Mouse (Mus musculus) T-cell, adult 66 days (primary cell): ENCODE measurements around the gene Nfx1. TPM values are rescaled to one million over a fixed set of nuclear protein-coding genes. Genes with fewer than 3 reads are reported as not detected.

Experiments used
- total RNA-seq, 2 experiments: library from RNA; stranded (reverse); gene quantifications; 3 replicates in 1 of 2; 4 replicates in 1 of 2; pipeline ENCODE4 v1.2.4; 2023

The Nfx1 gene
- total RNA-seq: 10 to 100 TPM; 93.8 to 94.6 TPM

DNA sequence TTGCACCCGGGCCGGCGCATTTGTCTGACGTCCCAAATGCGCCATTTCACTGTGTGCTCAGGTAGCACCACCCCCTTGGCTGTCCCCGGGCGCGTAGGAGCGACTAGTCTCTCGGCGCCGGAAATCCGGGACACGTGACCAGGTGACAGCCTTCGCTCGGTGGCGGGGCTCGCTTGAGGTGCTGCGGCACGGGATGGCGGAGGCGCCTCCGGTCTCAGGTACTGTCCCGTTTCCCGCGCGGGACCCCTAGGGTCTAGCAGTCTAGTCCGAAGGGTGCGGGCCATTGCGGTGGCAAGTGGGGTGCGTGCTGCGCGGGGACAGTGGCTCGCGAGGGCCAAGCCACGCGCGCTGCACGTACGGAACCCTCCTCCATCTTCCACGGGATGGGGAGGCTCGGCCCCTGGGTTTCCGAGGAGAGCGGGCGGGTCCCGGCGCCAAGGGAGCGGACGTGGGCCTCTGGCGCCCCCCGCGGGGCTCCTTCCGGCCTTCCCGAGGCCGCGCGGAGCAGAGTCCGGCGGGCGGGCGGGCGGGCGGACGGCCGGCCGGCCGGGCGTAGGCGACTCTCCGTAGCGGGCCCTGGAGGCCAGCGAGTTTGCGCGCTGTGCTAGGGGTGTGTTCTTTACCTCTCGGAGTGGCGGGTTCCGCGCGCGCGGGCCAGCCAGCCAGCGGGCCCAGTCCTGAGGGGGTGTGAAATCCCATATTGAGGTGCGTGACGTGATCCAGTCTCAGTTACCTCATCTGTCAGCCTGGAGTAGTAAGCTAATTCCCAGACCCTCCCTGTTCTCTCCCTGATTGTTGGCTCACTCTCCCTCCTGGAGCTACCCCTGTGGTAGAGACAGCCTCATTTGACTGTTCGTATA, at the start of gene Nfx1:
TSS of gene Nfx1 (plus strand) at position 65 of the 860 bp plus-strand sequence.

DNA sequence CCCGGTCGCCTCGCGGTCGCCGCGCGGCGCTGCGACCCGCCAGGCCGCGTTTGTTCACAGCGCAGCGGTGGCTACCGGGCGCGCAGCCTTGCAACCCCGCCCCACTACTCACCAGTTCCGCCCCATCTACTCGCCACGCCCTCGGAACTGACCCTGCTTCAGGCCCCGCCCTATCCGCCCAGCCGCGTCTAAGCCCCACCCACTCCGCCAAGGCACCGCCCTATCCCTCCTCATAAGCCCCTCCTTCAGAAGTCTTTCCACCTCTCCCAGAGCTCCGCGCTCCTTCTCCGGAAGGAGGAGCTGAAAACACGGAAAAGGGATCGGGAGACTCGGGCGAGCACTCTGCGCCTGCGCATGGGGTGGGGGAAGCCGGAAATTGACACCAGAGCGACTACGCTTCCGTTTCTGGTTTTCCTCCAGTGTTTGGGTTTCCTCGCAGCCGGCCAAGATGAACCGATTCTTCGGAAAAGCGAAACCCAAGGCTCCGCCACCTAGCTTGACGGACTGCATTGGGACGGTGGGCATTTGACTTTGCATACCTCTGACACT, 22.5 kb upstream of the Nfx1 start, which contains the start of the genes Bag1 and Chmp5:
TSS of gene Bag1 (minus strand) at position 135 of the 549 bp plus-strand sequence.
TSS of gene Chmp5 (plus strand) at position 248 of the 549 bp plus-strand sequence.

DNA sequence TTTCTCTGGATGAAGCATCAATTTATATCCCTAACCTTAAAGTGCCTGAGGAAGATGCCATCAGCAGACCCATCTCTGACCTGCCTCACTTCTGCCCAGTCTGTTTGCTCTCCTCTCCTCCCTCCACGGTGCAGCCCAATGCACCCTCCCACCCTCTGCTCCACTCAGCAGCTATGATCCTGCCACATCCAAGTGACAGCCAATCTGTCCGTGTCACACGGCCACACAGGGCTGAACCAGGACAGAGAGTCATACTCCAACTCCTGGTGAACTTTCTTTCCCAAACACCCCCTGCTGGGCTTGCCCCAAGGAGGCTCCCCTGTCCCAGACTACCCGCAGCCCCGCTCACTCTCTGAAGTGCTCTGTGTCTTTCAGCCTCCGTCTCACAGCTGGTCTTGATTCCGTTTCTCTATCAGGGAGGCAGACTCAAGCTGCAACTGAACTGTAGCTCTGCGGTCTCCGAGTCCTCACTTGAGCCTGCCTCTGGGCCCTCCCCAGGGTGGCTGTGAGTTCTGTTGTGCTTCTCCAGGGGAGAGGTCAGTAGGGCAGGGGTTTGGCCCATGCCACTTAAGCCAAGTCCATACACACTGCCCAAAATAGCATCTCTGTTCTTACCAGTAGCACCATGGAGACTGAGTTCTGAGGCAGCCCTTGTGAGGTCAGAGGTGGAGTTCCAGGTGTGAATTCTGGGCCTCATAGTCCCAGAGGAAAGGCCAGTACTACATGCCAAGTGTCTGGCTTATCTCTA, 77.0 kb downstream of the Nfx1 start, which contains the start of gene Aqp7:
TSS of gene Aqp7 (minus strand) at position 616 of the 748 bp plus-strand sequence.

Other genes starting within 250 kb of the Nfx1 start
- gene Dnaja1, start 248.8 kb upstream of the Nfx1 start, total RNA-seq: 100 to 1,000 TPM; 410 to 472 TPM
- 10 to 100 TPM; 67.6 to 78.7 TPM for gene Smu1, start 213.0 kb upstream of the Nfx1 start, total RNA-seq
- gene B4galt1, start 116.9 kb upstream of the Nfx1 start, total RNA-seq: 10 to 100 TPM; 81.8 to 81.9 TPM
- not detected for gene Spink4, start 50.9 kb upstream of the Nfx1 start, total RNA-seq
- 10 to 100 TPM; 70.6 to 79.1 TPM for gene Bag1, start 22.6 kb upstream of the Nfx1 start, total RNA-seq
- gene Chmp5, start 22.5 kb upstream of the Nfx1 start, total RNA-seq: 10 to 100 TPM; 28.3 to 36.3 TPM
- gene Aqp7, start 77.2 kb downstream of the Nfx1 start, total RNA-seq: not detected
- gene Aqp3, start 127.3 kb downstream of the Nfx1 start, total RNA-seq: 10 to 100 TPM; 59.6 to 67.0 TPM
- gene Nol6, start 153.5 kb downstream of the Nfx1 start, total RNA-seq: 10 to 100 TPM; 72.5 to 81.9 TPM
- gene Ube2r2, start 164.8 kb downstream of the Nfx1 start, total RNA-seq: 10 to 100 TPM; 77.0 to 79.0 TPM